Mouse (Mus musculus) adrenal gland, postnatal 36 days (tissue): ENCODE measurements around the gene Gm45208. TPM values are rescaled to one million over a fixed set of nuclear protein-coding genes. Genes with fewer than 3 reads are reported as not detected.
"Not testable (repeated sequence)": the region's sequence is repeated elsewhere in the genome, so short reads cannot be mapped to it uniquely, and the experiment has no call there.

Experiments
- DNase-seq, 2 experiments: peaks; one replicate each; pipeline ENCODE4 v3.0.0; 2021; ENCODE audit warnings: mixed read lengths in 1 of 2
- long read RNA-seq, 2 experiments: library from polyadenylated mRNA; stranded (forward); transcript quantifications; one replicate each; pipeline ENCODE4 v2.0.0; 2021; ENCODE audit warnings: borderline sequencing depth in 2 of 2
- total RNA-seq, 2 experiments: library from RNA; stranded (reverse); gene quantifications; 2 replicates each; pipeline ENCODE4 v1.2.3; 2021

Gene Gm45208
- under 1 TPM in 1 of 2 experiments, not detected in 1; 0.43 TPM for total RNA-seq
- long read RNA-seq, experiment 1, partial matches to known transcripts = 0 of 4 reads
- long read RNA-seq, experiment 1, other reads (novel, unspliced or antisense) = 4 of 4 reads
- long read RNA-seq, experiment 2, partial matches to known transcripts = 0 of 2 reads
- long read RNA-seq, experiment 2, other reads (novel, unspliced or antisense) = 2 of 2 reads

DNA sequence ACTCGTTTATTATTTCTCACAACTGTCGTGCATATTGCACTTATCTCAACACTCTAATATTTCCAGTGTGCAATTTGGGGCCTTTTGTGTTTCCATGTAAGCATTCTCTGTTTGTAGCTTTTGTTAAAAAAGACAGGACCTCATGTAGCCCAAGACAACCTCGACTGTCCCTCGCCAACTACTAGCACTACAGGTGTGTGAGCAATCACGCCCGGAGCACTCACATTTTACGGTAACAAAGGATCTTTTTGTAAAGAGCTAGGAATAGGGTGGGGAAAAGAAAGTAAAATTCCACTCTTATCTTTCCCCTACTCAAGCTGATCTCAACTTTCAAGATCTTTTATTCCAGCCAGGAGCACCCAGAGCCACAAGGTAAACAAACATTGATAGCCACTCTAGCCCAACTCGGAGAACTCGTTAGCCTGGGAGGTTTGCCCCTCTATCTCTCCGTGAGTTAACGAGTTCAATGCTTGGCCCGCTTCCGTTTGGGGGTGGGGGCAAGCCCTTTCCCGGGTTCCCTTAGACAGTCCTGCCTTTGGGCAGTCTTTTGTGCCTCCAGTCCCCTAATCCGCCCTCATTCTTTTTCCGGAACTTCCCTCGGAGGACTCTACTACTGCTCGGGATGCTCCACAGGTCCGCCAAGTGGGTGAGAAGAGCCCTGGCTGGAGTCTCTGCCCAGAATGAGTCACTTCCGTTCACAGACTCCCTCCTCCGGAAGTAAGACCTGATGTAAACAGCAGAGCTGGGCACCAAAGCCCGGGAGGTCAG, at the start of gene Gm45208:
Gm45208 (plus strand) TSS at position 732 of the 768 bp plus-strand sequence.
- DNase-seq = peak; percentile 67 to 73

DNA sequence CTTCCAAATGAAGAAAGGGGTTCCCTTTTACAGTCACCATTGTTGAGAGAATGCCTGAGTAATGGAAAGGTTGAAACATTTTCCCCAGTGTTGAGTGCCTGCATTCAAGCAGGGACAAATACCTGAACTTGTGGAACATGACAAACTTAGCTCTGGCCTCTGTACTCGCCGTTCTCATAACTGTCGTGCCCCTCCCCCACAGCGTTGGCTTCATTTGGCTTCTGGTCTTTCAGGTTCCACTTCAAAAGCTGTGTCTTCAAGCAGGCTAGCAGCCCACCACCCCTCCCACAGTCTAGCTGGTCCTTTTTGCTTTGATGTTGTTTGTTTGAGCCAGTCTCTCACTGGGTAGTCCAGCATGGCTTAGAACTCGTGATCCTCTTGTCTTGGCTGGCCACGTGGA, 49.3 kb upstream of the Gm45208 start:
- DNase-seq = no peak

DNA sequence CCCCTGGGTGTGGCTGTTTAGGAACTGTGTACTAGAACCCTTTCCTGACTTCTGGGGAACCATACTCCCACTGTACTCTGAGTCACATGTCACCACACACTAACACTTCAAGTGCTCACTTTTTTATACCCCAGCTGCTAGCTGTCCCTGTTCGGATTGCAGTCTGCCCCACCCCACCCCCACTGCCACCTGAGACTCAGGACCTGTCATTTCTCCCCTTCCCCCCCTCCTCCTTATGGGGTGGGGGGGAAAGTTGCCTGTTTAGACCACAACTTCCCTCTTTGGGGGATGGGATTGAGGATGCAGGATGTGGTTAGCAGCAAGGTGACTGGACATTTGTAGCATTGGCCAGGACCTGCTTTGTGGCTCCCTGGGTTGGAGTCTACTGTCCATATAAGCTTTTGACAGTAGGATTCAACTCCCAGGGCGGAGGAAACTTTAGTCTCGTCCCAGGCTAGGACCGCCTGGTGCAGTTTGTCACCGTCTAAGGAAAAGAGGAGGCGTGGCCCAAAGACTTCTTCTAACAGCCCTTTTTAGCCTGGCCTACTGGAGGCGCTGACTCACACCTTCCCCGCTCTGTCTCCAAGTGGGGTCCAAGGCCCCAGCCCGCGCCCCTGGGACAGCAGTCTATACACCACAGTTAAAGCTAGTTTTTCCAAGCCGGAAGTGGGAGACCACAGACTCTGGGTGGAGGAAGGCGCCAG, 48.3 kb upstream of the Gm45208 start:
- DNase-seq = peak; percentile 45 to 49

DNA sequence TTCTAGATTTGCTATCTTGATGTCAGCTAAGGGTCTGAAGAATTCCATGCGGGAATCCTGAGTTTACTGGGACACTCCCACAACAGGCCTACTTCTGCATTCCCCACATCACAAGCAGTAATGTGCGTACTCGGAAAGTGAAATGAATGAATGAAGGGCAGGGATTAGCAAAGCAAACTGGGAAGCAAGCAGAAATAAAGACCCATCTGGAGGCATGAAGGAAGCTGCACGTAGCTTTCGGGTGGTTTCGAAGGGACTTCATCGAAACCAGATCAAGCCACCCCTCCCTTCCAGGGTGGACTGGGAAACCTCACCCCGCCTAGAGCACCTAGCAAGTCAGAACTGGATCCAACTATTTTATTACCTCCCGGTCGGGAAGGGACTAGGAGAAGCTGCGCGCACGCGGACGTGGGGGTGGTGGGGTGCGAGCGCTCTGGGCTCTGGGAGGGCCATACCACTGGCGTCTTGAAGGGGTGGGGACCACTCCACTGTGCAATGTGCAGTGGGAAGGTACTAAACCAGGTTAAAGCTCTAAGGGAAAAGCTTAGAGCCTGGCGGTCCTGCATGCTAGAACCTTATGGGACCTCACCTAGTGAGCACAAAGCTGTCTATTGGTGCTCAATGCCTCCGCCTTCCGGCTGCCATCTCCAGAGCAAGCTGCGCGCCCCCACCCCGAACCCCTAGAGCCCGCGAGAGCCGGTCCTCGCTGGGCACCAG, 47.6 kb upstream of the Gm45208 start:
- no peak for DNase-seq

DNA sequence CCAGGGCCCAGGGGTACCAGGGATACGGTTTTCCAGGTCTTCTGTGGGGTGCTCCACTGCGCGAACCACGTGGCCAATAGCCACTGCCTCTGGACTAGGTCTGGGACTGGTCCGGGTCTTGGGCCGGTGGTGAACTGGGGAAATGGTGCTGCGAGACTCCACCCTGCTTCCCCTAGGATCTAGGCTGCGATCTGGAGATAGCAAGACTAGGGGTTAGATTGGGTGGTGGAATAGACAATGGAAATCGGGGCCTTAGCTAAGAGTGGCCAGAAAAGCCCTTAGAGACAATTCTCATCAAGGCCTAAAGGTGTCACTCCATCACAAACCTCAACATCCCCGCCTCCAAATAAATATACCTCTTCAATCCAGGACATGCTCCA, 47.1 kb upstream of the Gm45208 start:
- DNase-seq = no peak

DNA sequence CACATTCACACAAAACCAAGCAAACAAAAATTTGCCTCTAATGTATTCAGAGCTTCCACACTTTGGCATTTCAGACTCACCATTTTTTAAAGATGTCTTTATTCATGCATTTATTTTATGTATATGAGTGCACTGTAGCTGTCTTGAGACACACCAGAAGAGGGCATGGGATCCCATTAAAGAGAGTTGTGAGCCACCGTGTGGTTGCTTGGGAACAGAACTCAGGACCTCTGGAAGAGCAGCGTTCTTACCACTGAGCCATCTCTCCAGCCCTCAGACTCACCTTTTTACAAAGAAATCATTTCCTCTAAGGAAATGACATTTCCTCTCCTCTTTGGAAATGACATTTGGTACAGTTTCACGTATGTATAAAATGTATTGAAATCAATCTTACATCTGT, 43.1 kb upstream of the Gm45208 start:
- DNase-seq = no peak

DNA sequence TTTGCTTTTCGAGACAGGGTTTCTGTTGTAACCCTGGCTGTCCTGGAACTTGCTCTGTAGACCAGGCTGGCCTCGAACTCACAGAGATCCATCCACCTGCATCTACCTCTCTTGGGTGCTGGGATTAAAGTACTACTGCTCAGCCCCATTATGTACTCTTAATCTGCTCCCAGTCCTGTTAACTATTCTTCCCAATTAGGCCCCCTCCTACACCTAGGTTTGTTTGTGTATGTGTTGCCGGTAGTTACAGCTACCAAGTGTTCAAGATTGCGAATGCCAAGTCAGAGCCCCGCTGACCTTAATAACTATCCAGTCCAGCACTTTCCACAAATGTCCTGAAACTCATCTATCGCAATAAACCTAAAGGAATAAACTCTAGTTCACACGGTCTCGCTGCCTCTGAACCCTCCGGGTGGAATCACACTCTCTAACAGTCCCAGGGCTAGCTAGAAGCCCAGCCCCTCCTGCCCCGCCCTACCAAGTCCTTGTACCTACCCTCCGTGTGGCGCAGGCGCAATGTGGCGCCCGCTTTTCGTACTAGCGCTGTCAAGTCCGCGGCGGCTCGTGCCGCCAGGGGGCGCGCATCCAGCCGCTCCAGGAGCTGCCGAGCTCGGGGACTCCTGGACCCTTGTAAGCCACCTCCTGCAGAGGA, 42.5 kb upstream of the Gm45208 start:
- peak; percentile 91 to 94 for DNase-seq

DNA sequence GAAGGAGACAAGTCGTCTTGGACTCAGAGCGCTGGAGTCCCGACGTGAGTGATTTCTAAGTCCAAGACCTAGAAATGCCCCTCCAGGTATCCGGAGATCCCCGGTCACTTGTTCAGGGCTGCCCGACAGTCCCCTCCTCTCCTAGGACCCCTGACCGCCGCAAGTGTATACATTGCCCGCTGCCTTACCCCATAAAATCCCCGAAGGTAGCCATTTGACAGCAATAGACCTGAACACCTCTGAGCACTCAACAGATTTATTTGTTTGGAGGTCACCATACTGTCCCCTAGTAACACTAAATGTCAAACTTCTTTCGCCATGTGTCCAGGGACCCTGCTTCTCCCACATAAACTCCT, 42.0 kb upstream of the Gm45208 start:
- DNase-seq = no peak

DNA sequence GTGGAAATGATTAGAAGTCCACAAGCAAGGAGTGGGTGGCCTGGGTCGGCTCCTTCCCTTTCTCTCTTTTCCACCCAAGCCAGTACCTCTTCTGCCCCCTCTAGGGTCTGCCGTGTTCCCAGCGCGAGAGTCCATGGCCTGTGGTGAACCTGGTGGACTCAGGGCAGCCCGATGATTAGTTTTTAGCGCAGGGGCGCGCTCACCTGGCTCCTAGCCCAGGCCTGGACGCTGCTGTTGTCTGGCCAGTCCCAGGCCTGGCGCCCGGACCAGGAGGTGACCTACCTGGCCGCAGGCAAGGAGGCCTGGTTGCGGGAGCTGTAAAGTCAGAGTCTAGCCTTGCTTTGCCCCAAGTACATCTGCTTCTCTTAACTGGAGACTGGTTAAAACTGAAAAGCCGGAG, 41.2 kb upstream of the Gm45208 start, which contains the start of gene Magix:
Magix (minus strand) TSS at position 388 of the 400 bp plus-strand sequence.
- DNase-seq = no peak

DNA sequence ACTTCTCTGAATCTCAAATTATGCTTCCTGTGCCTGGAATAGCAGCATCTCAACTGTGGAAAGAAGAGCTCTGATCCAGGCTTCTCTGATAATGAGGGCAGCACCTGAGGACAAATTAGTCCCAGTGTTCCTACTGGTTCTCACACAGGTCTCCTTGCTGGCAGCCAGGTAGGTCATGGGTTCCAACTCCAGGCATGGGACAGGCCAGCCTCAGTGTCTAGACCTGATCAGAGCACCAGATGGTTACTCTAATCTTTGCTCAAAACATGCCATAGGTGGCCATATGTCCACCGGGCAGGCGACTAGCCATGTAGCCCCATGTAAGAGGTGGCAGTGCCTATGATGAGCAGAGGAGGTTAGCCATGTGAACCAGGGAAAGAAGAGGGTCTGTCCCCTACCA, 33.7 kb upstream of the Gm45208 start:
- no peak for DNase-seq

DNA sequence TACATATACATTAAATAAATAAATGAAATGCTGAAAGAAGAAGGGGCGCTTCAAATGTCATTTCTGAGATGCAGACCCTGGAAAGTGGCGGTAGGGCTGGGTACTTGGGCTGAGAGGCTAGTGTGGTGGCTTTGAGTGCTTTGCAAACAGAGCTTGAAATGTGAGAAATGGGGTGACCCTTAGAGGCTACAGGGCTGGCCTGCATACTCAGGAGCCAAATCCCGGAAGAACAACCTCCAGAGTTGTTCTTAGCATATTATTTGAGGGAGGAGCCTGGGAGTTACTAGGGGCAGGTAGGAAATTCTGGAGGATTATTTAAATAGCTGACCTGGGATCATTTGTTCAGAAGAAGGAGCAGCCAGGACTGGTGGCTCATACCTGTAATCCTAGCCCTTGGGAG, 31.6 kb upstream of the Gm45208 start:
- no peak for DNase-seq

DNA sequence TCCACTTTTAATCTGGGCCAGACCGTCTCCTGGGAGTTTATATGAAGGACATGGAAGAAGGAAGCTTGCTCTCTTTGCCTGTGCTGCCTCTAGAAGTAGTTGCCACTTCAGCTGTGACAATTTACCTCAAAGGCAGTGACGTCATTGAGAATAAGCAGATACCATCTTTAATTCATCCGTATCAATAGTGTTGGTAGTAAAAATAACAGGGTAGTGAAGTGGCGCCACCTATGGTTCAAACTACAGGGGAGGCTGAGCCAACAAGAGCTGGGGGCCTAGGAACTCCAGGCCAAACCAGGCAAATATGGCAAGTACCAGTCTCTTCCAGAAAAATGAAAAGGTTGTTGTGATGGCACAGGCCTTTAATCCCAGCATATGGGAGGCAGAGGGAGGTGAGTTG, 29.2 kb upstream of the Gm45208 start:
- no peak for DNase-seq

DNA sequence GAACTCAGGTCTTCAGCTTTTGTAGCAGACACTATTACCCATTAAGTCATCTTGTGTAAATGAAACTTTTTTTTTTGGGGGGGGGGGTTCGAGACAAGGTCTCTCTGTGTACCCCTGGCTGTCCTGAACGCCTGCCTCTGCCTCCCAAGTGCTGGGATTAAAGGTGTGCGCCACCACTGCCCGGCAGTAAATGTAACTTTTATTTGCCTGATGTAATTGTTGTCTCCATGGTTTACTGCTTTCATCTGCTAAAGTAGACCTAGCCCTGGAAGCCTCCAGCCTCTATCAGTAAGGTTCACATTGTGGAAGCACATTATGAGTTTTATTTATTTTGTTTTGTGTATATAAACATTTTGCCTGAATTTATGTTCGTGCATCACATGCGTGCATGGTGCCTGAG, 25.5 kb upstream of the Gm45208 start:
- DNase-seq = no peak

DNA sequence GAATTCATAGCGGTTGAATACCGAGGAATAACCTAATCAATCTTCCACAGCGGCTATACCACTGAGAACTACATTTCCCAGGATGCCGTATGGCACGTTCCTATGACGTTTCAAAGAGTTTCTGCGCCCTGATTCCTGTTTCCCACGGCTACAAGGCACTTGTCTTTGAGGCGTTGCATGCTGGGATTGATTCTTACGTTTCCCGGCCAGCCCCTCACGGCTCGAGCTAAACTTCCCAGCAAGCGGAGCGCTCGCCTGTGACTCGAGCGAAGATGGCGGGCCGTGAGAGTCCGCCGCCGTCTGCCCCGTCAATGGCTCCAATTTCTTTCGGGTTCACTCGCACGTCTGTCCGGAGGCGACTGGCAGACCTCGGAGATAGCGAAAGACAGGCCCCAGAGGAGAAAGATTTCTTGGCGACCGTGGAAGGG, 25.1 kb upstream of the Gm45208 start, which contains the start of gene Gpkow:
Gpkow (plus strand) TSS at position 178 of the 428 bp plus-strand sequence.
- peak; percentile 82 to 85 for DNase-seq

DNA sequence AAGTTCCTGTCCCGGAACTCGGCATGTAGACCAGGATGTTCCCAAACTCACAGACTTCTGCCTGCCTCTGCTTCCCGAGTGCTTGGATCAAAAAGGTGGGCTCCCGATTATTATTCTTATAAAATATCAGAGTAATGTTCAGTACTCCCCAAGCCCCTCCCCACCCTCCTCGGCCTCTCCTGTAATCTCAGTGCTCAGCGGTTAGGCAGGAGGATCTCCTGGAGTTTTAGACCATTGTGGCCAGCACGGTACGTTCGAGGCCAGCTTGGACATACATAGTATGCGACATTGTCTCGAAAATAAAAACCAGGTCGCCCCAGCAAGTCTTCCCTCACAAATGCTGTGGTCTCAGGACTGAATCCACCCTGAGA, 8.3 kb upstream of the Gm45208 start:
- DNase-seq = not testable (repeated sequence)

DNA sequence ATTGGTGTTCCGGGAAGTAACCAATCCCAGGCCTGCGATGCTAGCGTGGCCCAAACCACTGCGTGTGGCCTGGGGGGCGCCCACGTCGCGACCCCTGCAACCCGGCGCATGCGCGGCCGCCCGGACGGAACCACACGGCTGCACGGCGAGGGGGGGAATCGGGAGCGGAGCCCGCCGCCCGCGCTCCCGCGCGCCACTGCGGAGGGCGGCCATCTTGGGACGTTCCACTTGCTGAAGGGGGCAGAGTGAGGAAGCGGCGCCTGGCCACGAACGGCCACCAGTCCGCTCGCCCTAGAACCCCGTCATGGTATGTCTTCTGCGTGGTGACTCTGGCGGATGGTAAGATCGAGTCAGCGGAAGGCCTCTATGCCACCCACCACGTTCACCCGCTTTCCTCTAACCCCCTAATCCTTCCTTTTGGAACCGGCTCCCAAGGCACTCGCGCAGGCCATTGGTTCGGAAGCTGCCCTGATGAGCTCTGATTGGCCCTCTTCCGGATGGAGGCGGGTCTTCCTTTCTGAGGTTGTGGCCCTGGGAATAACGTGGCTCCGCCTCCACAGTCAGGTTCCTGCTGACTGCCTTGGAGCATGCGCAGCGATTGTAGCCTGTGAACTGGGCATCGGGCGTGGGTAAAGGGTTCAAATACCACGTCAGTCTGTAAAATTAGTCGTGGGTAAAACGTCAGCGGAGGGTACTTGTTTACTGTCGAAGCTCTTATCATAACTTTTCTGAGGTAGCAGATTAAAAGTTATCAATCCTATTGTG, 7.7 kb upstream of the Gm45208 start, which contains the start of gene Wdr45:
Wdr45 (plus strand) TSS at position 199 of the 765 bp plus-strand sequence.
- DNase-seq = peak; percentile 90 to 91

DNA sequence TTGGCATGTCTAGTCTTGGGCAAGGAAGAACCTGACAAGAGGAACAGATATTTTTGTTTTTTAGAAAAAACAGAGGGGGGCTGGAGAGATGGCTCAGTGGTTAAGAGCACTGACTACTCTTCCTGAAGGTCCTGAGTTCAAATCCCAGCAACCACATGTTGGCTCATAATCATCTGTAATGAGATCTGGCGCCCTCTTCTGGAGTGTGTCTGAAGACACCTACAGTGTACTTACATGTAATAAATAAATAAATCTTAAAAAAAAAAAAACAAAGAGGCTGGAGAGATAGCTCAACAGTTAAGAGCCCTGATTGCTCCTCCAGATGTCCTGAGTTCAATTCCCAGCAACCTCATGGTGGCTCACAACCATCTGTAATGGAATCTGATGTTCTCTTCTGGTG, 6.0 kb upstream of the Gm45208 start:
- DNase-seq = not testable (repeated sequence)

DNA sequence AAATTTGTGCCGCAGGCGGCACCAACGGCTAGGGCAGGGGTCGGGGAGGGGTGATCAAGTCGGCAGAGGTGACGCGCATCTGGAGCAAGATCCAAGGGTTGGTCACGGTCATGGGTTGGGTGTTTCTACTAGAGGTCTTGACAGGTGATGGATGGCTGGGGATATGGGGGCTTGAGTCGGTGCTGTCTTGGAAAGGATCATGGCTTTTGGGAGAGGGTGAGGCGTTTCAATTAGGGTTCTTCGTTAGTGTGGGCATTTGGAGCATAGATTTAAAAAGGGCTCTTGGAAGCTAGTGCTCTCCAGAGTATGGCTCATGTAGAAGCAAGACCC, 202 bp downstream of the Gm45208 start:
- DNase-seq = no peak

DNA sequence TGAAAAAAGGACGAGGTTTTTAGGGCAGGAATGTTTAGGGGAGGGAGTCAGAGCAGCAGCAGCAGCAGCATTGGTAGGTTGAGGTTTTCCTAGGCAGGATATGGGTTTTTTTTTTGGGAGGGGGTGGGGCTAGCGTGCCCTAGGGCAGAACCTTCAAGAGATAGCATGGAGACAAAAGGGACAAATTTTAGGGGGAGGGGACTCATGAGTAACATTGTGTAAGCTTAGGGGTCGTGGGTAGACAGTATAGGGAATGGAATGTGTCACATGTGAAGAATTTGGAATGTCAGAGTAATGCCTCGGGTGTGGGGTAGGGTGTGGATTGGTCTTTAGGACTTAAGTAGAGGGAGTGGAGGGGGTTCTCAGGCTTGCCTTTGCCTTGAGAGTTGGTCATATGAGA, 646 bp downstream of the Gm45208 start:
- no peak for DNase-seq

DNA sequence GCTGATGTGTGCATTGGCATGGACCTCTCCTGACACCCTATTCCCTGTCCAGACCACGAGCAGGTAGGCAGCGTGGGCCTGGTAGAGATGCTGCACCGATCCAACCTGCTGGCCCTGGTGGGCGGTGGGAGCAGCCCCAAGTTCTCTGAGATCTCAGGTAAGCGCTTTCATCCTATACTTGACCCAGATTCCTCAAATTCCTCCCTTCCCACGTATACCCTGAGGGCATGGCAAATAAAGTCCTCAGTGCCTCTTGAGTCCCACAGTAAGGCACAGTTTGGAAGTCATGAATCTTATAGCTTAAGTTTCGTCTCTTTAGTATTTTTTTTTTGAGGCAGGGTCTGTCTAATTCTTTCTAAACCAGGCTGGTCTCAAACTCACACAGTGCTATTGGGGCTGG, 2.1 kb downstream of the Gm45208 start:
- DNase-seq = no peak

DNA sequence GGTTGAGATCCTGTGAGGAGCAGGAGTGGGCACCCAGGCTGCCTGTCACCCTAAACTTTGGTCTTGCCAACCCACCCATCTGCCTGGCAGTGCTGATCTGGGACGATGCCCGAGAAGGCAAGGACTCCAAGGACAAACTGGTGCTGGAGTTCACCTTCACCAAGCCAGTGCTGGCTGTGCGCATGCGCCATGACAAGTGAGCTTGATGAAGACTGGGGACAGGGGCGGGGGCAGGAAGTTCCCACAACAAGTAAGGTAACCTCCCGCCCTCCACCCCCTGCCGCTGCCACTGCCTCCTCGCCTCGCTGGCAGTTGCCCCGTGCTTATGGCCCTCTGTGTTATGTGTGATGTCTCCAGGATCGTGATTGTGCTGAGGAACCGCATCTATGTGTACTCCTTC, 3.8 kb downstream of the Gm45208 start:
- DNase-seq = no peak
